Mouse (Mus musculus): ENCODE data around the gene Pkd1l3. TPM values are rescaled to one million over a fixed set of nuclear protein-coding genes. Genes with fewer than 3 reads are reported as not detected.

Gene Pkd1l3
- polyA plus RNA-seq, 1 experiment = 35.9 TPM

DNA sequence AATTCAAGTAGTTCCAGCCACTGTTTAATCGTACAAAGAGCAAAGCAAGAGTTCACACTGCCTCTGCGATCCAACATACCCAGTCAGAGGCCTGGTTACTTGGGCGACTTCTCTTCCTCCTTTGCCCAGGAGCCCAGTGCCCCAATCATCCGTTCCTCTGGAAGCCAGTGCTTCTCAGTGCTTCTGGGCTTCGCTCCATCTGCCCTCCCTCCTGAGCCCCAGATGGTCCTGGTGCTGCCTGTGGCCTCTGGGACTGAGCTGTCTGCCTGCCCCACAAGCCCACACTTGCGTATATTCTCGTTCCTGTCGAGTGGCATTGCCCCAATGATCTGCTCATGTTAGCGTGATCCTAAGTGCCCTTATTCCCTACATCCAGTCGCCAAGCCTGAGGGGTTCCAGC, 36.5 kb downstream of the Pkd1l3 start:
- no peak for TF ChIP-seq POLR2A (IDR thresholded peaks at IDR 0.05; ENCODE audit: control insufficient read depth, low read depth, low read length)
- TF ChIP-seq CTCF (IDR thresholded peaks at IDR 0.05; ENCODE audit: control insufficient read depth, insufficient read depth, insufficient replicate concordance, low read depth, low read length) = no peak
- no peak overlapping the region for H3K27ac ChIP-seq (ENCODE audit: control insufficient read depth, insufficient read depth, low read depth, low read length)
- no peaks in the 10 kb centered on the region for H3K4me1 ChIP-seq (ENCODE audit: control insufficient read depth, insufficient read depth, low read length)
- H3K36me3 ChIP-seq (ENCODE audit: control insufficient read depth, insufficient read depth, low read length) = no peaks in the 10 kb centered on the region
- H3K27me3 ChIP-seq (ENCODE audit: control insufficient read depth, insufficient read depth, low read length) = no peaks in the 10 kb centered on the region
- H3K4me3 ChIP-seq (ENCODE audit: control insufficient read depth, low read depth, low read length) = no peak overlapping the region

DNA sequence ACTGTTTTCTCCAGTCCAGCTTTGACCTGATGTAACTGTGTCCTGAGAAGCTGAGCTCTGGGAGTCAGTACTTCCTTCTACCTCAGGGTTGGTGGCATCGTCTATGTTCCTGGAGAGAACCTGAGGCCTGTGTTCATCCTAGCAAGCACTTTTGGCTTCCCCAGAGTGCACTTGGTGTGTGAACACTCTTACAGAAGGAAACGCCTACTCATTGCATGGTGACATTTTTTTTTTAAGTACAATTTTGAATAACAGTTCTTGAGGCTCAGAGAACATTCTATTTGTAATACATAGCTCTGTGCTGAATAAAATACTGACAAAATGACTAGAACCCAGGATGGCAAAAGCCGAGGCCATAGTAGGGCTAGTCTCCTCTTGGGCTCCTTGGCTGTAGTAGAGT, 42.5 kb downstream of the Pkd1l3 start:
- no peaks in the 10 kb centered on the region for H3K27me3 ChIP-seq (ENCODE audit: control insufficient read depth, insufficient read depth, low read length)
- H3K4me3 ChIP-seq (ENCODE audit: control insufficient read depth, low read depth, low read length) = no peak overlapping the region
- H3K36me3 ChIP-seq (ENCODE audit: control insufficient read depth, insufficient read depth, low read length) = no peaks in the 10 kb centered on the region
- TF ChIP-seq CTCF (IDR thresholded peaks at IDR 0.05; ENCODE audit: control insufficient read depth, insufficient read depth, insufficient replicate concordance, low read depth, low read length) (no peak), POLR2A (IDR thresholded peaks at IDR 0.05; ENCODE audit: control insufficient read depth, low read depth, low read length) (no peak)
- no peak overlapping the region for H3K27ac ChIP-seq (ENCODE audit: control insufficient read depth, insufficient read depth, low read depth, low read length)
- H3K4me1 ChIP-seq (ENCODE audit: control insufficient read depth, insufficient read depth, low read length) = no peaks in the 10 kb centered on the region; the same call in 1 of the 2 replicates

DNA sequence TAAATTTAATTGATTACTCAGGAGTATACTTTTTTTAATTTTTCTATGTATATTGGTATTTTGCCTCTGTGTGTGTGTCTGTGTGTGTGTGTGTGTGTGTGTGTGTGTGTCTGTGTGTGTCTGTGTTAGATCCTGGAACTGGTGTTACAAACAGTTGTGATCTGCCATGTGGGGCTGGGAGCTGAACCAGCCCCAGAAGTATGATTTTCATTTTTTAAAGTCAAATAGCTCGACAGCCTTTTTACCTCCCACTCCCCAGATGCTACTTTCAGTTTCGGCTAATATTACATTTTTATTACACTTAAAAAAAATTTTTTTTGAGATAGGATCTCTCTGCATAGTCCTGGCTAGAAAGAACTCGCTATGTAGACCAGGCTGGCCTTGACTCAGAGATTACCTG, 48.0 kb downstream of the Pkd1l3 start:
- H3K27me3 ChIP-seq (ENCODE audit: control insufficient read depth, insufficient read depth, low read length) = no peaks in the 10 kb centered on the region
- no peaks in the 10 kb centered on the region for H3K36me3 ChIP-seq (ENCODE audit: control insufficient read depth, insufficient read depth, low read length)
- TF ChIP-seq POLR2A (IDR thresholded peaks at IDR 0.05; ENCODE audit: control insufficient read depth, low read depth, low read length) = no peak
- no peak for TF ChIP-seq CTCF (IDR thresholded peaks at IDR 0.05; ENCODE audit: control insufficient read depth, insufficient read depth, insufficient replicate concordance, low read depth, low read length)
- H3K4me3 ChIP-seq (ENCODE audit: control insufficient read depth, low read depth, low read length) = no peak overlapping the region
- no peaks in the 10 kb centered on the region for H3K4me1 ChIP-seq (ENCODE audit: control insufficient read depth, insufficient read depth, low read length)
- no peak overlapping the region for H3K27ac ChIP-seq (ENCODE audit: control insufficient read depth, insufficient read depth, low read depth, low read length)

DNA sequence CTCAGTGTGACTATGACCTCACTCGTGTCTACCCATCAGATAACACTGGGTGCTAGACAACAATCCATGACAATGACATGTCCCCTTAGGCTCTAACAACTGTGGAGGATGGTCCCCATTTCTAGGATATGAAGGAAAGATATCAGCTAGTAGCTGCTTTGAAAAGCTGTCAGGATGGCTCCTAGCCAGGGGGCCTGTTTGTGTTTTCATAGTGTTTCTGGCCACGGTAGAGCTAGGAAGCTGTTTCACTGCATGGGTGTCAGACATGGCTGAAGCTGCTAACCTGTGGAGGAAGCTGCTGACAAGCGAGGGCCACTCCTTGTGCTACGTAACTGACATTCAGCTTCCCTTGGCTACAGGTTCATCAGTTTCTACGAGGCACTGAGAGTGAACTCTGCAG, 52.3 kb downstream of the Pkd1l3 start:
- TF ChIP-seq CTCF (IDR thresholded peaks at IDR 0.05; ENCODE audit: control insufficient read depth, insufficient read depth, insufficient replicate concordance, low read depth, low read length) (no peak), POLR2A (IDR thresholded peaks at IDR 0.05; ENCODE audit: control insufficient read depth, low read depth, low read length) (no peak)
- H3K27me3 ChIP-seq (ENCODE audit: control insufficient read depth, insufficient read depth, low read length) = no peaks in the 10 kb centered on the region
- H3K4me1 ChIP-seq (ENCODE audit: control insufficient read depth, insufficient read depth, low read length) = no peaks in the 10 kb centered on the region
- H3K27ac ChIP-seq (ENCODE audit: control insufficient read depth, insufficient read depth, low read depth, low read length) = no peak overlapping the region
- 0 out of 2 replicates have a peak, but pooled peaks cover 1% of the 10 kb centered on the region for H3K36me3 ChIP-seq (ENCODE audit: control insufficient read depth, insufficient read depth, low read length)
- H3K4me3 ChIP-seq (ENCODE audit: control insufficient read depth, low read depth, low read length) = no peak overlapping the region

DNA sequence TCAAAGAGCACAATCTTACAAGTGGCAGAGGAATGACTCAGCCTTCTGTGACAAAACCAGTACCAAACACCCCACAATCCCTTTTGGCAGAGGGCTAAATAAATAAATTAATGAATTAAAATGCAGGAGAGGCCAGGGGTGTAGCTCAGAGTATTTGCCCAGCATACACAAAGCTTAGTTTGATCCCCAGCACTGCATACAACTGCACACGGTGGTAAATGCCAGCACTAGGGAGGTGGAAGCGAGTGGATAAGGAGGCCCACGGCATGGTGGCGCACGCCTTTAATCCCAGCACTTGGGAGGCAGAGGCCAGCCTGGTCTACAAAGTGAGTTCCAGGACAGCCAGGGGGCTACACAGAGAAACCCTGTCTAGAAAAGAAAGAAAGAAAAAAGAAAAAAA, 58.3 kb downstream of the Pkd1l3 start:
- no peak overlapping the region for H3K27ac ChIP-seq (ENCODE audit: control insufficient read depth, insufficient read depth, low read depth, low read length)
- no peaks in the 10 kb centered on the region for H3K27me3 ChIP-seq (ENCODE audit: control insufficient read depth, insufficient read depth, low read length)
- no peaks in the 10 kb centered on the region for H3K4me1 ChIP-seq (ENCODE audit: control insufficient read depth, insufficient read depth, low read length)
- no peak overlapping the region for H3K4me3 ChIP-seq (ENCODE audit: control insufficient read depth, low read depth, low read length)
- H3K36me3 ChIP-seq (ENCODE audit: control insufficient read depth, insufficient read depth, low read length) = peaks cover 3% of the 10 kb centered on the region
- TF ChIP-seq CTCF (IDR thresholded peaks at IDR 0.05; ENCODE audit: control insufficient read depth, insufficient read depth, insufficient replicate concordance, low read depth, low read length) (no peak), POLR2A (IDR thresholded peaks at IDR 0.05; ENCODE audit: control insufficient read depth, low read depth, low read length) (no peak)

DNA sequence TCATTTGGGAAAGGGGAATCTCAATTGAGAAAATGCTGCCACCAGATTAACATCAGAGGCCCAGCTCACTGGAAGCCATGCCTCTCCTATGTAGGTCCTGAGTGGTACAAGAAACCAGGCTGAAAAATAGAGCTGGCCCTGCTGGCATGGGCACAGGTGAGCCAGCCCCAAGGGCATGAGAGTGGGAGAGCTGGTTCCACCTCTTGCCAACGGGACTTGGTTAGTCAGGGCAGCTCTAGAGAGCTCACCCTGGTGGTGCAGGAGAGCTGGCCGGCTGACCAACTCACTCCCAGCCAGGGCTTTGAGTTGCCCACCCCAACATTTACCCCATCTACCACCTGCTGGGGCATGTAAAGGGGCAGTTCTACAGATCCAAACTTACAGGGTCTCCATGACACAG, 59.3 kb downstream of the Pkd1l3 start:
- no peaks in the 10 kb centered on the region for H3K4me1 ChIP-seq (ENCODE audit: control insufficient read depth, insufficient read depth, low read length)
- H3K4me3 ChIP-seq (ENCODE audit: control insufficient read depth, low read depth, low read length) = no peak overlapping the region
- H3K27me3 ChIP-seq (ENCODE audit: control insufficient read depth, insufficient read depth, low read length) = no peaks in the 10 kb centered on the region
- H3K36me3 ChIP-seq (ENCODE audit: control insufficient read depth, insufficient read depth, low read length) = peaks cover 2% of the 10 kb centered on the region
- TF ChIP-seq CTCF (IDR thresholded peaks at IDR 0.05; ENCODE audit: control insufficient read depth, insufficient read depth, insufficient replicate concordance, low read depth, low read length) = no peak
- no peak for TF ChIP-seq POLR2A (IDR thresholded peaks at IDR 0.05; ENCODE audit: control insufficient read depth, low read depth, low read length)
- no peak overlapping the region for H3K27ac ChIP-seq (ENCODE audit: control insufficient read depth, insufficient read depth, low read depth, low read length)

DNA sequence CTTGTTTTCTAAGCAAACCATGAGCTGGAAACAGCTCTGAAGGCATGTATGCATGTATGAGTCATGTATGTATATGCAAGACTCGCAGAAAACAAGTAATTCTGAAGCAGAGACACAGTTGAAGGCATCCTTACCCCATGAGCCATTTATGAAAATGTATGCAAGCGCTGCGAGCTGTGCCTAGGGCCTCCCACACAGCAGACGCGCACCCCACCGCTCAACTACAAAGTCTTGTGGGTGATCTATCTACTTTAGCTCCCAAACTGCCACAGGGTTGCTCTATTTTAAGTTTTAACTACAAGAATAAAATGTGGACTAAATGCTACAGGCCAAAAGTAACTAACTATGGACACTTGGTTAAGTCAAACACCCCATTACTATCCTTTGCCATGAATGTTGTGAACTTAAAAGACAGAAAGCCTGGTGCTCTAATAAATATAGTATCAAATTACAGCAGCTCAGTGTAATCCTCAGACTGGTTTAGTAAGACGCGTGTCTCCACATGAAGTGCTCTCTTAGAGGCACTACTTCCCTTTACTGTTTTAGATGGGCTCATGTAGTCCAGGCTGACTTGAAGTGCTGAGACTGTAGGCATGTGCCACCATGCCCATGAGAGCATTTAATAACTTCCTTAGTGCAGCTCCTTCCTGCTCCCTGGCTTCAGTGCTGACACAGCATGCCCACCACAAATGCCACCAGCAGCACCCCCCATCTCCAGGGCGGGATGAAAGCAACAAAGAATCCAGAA, 61.8 kb downstream of the Pkd1l3 start:
- H3K27ac ChIP-seq (ENCODE audit: control insufficient read depth, insufficient read depth, low read depth, low read length) = no peak overlapping the region
- H3K27me3 ChIP-seq (ENCODE audit: control insufficient read depth, insufficient read depth, low read length) = no peaks in the 10 kb centered on the region
- no peaks in the 10 kb centered on the region for H3K4me1 ChIP-seq (ENCODE audit: control insufficient read depth, insufficient read depth, low read length)
- TF ChIP-seq POLR2A (IDR thresholded peaks at IDR 0.05; ENCODE audit: control insufficient read depth, low read depth, low read length) = no peak
- TF ChIP-seq CTCF (IDR thresholded peaks at IDR 0.05; ENCODE audit: control insufficient read depth, insufficient read depth, insufficient replicate concordance, low read depth, low read length) = no peak
- H3K36me3 ChIP-seq (ENCODE audit: control insufficient read depth, insufficient read depth, low read length) = peaks cover 2% of the 10 kb centered on the region
- H3K4me3 ChIP-seq (ENCODE audit: control insufficient read depth, low read depth, low read length) = no peak overlapping the region

Data from testis, adult 2 months (tissue).